Mouse (Mus musculus): ENCODE measurements around the gene C130079G13Rik.
"Not testable (repeated sequence)": the region's sequence is repeated elsewhere in the genome, so short reads cannot be mapped to it uniquely, and the experiment has no call there.

Gene C130079G13Rik

GRCm38 (mm10) chr3:59924914-59925313 lies at the start of gene C130079G13Rik:
TSS of gene C130079G13Rik (plus strand) at chr3:59925214.
- no peak for DNase-seq

- DNase-seq, result not testable (repeated sequence)
Observed at GRCm38 (mm10) chr3:59877601-59878000, 47.4 kb upstream of the C130079G13Rik start.

- not testable (repeated sequence) for DNase-seq
Observed at GRCm38 (mm10) chr3:59879801-59880554, 45.0 kb upstream of the C130079G13Rik start.

GRCm38 (mm10) chr3:59893276-59893675 lies 31.7 kb upstream of the C130079G13Rik start:
- no peak for DNase-seq

- no peak for DNase-seq
Observed at GRCm38 (mm10) chr3:59934621-59935020, 9.6 kb downstream of the C130079G13Rik start.

- no peak for DNase-seq
Observed at GRCm38 (mm10) chr3:59947294-59947950, 22.4 kb downstream of the C130079G13Rik start.

- no peak for DNase-seq
Observed at GRCm38 (mm10) chr3:59970891-59971290, 45.9 kb downstream of the C130079G13Rik start.

- no peak for DNase-seq
Observed at GRCm38 (mm10) chr3:59974591-59974990, 49.6 kb downstream of the C130079G13Rik start.
